Mouse (Mus musculus): ENCODE measurements around the gene Coq2.
A peak's percentile ranks its signal among the peaks of the same experiment; 100 is the strongest.

Coq2 gene

GRCm38 (mm10) chr5:100674711-100675376 lies at the start of gene Coq2:
Gene Coq2, minus strand, starts transcription at chr5:100675140.
- DNase-seq (ENCODE audit: low read depth, low spot score): peak; percentile 93

DNA sequence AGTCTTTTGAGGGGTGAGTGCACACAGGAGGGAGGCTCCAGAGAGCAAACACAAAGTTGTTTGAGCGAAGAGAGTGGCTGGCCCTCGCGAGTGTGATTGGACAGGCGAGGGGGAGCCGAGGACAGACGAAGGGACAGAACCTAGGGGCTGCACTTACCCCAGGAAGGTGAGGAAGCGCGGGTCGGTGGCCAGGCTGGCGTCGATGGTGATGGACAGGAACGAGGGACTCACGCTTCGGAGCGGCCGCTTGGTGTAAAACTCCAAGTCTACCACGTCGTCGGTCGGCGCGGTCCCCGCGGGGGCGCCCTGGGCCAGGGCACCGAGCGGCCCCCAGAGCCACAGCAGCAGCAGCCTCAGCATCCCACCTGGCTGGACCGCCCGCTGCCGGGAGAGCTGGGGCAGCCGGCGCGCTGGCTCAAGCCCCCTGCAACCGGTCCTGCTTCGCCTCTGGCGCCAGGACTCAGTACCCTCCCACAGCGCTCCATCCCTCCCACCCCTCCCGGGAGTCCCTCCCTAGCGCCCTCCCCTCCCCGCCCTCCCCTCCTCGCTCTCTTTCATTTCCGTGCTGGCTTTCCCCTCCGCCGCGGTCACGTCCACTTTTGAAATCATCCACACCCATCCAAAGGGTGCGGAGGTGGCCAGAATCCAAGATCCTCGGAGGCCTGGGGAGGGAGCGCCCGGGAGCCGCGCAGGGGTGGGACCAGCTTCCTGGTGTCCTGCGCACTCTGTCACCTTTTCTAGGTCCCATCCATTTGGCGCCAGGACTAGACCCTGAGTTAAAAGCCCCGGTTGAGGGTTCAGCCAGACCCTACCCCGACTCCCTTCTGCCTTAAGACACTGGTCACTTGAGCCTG lies 44.5 kb upstream of the Coq2 start, which contains the start of gene Hpse:
Hpse (minus strand) TSS at position 482 of the 854 bp plus-strand sequence.
- DNase-seq (ENCODE audit: low read depth, low spot score): peak; percentile 47

GRCm38 (mm10) chr5:100716762-100717161 lies 41.8 kb upstream of the Coq2 start:
- no peak for DNase-seq (ENCODE audit: low read depth, low spot score)

DNA sequence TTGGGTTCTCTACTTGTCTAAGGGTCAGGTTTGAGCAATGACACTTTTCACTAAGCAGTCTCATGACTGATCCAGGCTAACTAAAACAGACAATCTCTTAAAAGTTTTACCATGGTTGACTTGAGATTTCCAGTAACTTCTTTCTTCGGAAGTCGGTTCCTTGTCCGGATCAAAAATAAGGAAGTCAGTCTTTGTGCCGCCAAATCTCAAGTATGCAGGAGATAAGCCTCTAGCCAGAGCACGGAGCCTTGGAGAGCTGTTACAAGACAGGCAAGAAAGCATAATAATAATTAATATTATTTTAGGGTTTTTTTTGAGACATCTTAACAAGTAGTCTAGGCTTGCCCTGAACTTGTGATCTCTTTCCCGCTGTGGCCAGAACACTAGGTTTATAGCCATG lies 36.3 kb upstream of the Coq2 start:
- no peak for DNase-seq (ENCODE audit: low read depth, low spot score)

DNA sequence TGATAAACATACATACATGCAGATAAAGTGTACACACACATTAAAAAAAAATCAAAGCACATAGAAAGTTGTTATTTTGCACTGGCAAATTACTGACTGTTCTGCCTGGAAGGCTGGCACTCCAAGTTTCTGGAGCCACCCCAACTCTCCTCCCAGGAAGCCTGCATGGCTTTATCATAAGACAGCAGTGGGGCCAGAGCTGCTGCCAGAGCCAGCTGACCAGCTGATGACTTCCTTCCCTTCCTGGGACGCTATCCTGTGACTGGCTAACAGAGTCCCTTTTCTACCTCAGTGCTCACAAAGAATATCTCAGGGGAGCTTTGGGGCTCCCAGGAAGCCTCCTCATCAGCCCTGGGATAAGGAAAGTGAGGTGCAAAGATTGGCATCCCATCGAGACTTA lies 35.1 kb upstream of the Coq2 start:
- DNase-seq (ENCODE audit: low read depth, low spot score): no peak

DNA sequence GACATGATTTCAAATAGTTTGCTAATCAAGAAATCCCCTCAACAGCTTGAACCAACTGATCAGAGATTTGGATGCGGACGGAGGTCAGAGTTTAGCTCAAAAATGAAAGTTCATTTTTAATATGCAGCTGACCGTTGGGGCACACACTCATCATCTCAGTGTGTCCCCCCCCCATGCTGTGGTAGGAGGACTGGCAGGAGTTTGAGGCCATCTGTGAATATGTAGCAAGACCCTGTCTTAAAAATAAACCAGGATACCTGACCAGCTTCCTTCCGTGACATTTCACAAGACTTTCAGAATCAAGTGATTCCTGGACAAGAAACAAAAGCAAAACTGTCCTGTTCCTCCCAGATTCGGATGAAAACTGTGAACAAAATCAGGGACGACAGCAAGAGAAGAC lies 34.1 kb upstream of the Coq2 start:
- DNase-seq (ENCODE audit: low read depth, low spot score): no peak

GRCm38 (mm10) chr5:100706675-100707074 lies 31.7 kb upstream of the Coq2 start:
- DNase-seq (ENCODE audit: low read depth, low spot score): no peak

DNA sequence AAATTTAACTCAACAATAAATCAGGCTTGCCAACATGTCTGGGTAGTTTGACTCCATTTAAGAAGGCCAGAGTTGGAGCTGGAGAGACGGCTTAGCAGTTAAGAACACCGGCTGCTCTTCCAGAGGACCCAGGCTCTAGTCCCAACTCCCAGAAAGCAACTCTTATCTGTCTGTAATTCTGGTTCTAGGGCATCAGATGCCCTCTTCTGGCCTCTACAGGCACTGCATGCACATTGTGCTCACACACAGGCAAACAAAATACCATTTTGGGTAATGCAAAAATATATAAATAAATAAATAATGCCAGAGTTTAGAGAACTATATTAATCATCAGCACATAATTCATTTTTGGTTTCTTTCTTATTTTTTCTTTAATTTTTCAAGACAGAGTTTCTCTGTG lies 29.3 kb upstream of the Coq2 start:
- DNase-seq (ENCODE audit: low read depth, low spot score): peak; percentile 72

DNA sequence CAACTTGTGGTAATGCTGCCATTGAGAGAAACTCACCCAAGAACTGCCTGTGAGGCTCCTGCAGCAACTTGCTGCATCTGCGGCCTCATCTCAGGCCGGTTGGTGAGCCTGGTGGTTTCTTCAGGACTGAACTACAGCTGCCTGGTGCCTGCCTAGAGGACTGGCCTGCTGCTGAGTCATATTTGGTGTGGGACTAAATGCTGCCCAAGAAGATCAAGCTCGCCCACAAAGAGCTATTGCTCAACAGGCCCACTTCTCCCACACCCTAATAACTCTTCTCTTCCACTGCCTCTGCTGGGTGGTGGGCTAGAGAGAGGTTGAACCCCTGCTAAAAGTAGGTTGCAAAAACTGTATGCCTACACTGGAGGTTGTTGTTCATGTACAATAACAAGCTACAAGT lies 27.4 kb upstream of the Coq2 start:
- no peak for DNase-seq (ENCODE audit: low read depth, low spot score)

DNA sequence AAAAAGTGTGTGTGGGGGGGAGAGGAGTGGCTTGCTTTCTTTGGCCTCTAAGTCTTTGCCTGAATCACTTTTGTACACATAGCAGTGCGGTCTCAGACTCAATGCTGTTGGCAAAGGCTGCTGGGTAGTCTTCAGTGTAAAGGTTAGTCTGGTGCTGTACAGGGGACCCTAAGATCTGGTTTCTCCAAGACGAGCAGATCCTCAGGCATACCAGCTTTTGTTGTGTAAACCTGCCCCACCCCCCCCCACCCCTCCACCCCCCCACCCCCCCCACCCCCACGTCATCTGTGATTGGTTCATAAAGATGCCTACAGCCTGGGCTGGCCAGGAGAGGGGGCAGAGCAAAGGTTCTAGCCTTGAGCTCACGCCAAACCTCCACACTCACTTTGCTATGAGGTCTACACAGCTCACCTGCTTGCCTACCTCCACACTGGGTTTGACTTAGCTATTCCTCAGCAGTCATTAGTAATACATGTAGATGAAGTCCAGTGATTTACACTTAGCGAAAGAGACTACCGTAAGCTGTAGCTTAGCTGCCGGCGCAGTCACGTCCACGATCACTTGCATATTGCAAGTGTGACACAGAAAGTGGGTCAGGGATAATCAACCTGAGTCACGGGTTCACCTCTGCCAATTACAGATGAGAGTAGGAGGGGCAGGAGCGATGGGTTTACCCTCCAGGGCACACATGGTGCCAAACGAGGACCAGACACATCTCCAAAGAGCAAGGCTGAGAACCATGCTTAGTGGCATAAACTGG lies 26.1 kb upstream of the Coq2 start:
- DNase-seq (ENCODE audit: low read depth, low spot score): peak; percentile 87

DNA sequence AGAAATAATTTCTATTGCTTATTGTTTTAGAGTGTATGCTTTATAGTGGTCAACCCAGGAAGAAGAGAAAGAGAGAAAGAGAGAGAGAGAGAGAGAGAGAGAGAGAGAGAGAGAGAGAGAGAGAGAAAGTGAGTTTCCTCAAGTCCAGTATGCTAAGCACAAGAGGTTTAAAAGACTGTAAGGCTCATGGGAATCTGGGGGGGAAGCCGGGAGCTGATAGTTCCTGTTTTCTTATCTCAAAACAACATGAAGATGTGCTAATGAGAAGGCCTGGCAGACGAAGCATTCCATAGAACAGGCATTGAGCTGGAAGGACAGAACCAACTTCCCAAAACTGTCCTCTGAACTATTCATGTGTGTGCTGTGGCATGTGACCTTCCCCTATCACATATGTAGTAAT lies 22.9 kb upstream of the Coq2 start:
- no peak for DNase-seq (ENCODE audit: low read depth, low spot score)

- DNase-seq (ENCODE audit: low read depth, low spot score): no peak
Observed at GRCm38 (mm10) chr5:100697398-100697797, 22.5 kb upstream of the Coq2 start.

DNA sequence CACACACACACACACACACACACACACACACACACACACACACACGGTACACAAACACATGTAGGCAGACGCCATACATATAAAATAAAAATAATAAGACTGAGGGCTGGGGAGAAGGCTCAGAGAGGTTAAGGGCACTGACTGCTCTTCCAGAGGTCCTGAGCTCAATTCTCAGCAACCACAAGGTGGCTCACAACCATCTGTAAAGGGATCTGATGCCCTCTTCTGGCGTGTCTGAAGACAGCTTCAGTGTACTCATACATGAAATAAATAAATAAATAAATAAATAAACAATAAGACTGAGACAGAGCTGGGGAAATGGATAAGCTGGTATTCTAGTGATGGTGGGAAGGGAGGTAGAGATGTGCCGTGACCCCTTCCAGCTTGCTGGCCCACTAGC lies 10.7 kb upstream of the Coq2 start:
- DNase-seq (ENCODE audit: low read depth, low spot score): peak; percentile 46

DNA sequence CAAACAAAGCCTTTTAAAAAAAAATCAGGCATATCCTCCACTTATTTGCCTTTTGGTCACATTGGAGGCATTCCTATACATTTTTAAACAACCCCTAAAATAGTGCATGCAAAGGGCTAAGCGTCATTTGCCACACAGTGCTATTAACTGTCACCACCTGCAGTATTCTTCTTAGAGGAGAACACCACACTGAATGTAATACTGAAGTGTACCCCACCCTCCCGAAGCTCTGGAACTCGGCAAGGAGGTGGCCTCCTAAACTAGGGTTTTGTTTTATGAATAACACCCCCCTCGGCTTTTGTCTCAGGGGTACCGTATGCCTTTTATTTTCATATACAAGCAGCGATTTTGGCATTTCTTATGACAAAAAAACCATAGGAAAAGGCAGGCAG lies 5.6 kb upstream of the Coq2 start:
- no peak for DNase-seq (ENCODE audit: low read depth, low spot score)

GRCm38 (mm10) chr5:100679911-100680541 lies 5.1 kb upstream of the Coq2 start:
- peak; percentile 90 for DNase-seq (ENCODE audit: low read depth, low spot score)

GRCm38 (mm10) chr5:100673745-100674486 lies 1.0 kb downstream of the Coq2 start:
- peak; percentile 86 for DNase-seq (ENCODE audit: low read depth, low spot score)

- no peak for DNase-seq (ENCODE audit: low read depth, low spot score)
Observed at GRCm38 (mm10) chr5:100672403-100672802, 2.5 kb downstream of the Coq2 start.

- no peak for DNase-seq (ENCODE audit: low read depth, low spot score)
Observed at GRCm38 (mm10) chr5:100671897-100672296, 3.0 kb downstream of the Coq2 start.

GRCm38 (mm10) chr5:100671398-100671797 lies 3.5 kb downstream of the Coq2 start:
- peak; percentile 81 for DNase-seq (ENCODE audit: low read depth, low spot score)

- DNase-seq (ENCODE audit: low read depth, low spot score): no peak
Observed at GRCm38 (mm10) chr5:100666965-100667364, 8.0 kb downstream of the Coq2 start.

- peak; percentile 78 for DNase-seq (ENCODE audit: low read depth, low spot score)
Observed at GRCm38 (mm10) chr5:100663854-100664253, 11.1 kb downstream of the Coq2 start.
